Mouse (Mus musculus) kidney, postnatal 0 days (tissue): ENCODE measurements around the gene Ccdc127. TPM values are rescaled to one million over a fixed set of nuclear protein-coding genes. Genes with fewer than 3 reads are reported as not detected.

ENCODE experiments used
- ATAC-seq: fragments of 200-750 bp; cut with Nextera tagmentation; replicated peaks from 2 replicates; pipeline ENCODE4 v1.8.0; 2017; ENCODE audit warnings: low read depth, moderate number of reproducible peaks, moderate TSS enrichment, moderate library complexity; ENCODE audit not compliant: low FRiP score
- DNase-seq: peaks from one replicate; pipeline ENCODE4 v3.0.0-alpha.2; 2016; ENCODE audit warnings: low spot score
- H3K27ac ChIP-seq: fragments of 300-500 bp; sonication (generic); 2 replicates; pipeline ENCODE4 v1.5.1; 2014; ENCODE audit warnings: mild to moderate bottlenecking
- H3K27me3 ChIP-seq: fragments of 300-500 bp; sonication (generic); 2 replicates; pipeline ENCODE4 v1.6.1; 2014; ENCODE audit warnings: low read length, mixed read lengths; ENCODE audit not compliant: insufficient read depth
- H3K36me3 ChIP-seq: fragments of 300-500 bp; sonication (generic); 2 replicates; pipeline ENCODE4 v1.6.1; 2014; ENCODE audit warnings: low read length, mixed read lengths; ENCODE audit not compliant: insufficient read depth
- H3K4me1 ChIP-seq: fragments of 300-500 bp; sonication (generic); replicated peaks from 2 replicates; pipeline ENCODE4 v1.6.1; 2014; ENCODE audit warnings: antibody characterized with exemption, low read length, mixed read lengths; ENCODE audit not compliant: insufficient read depth
- H3K4me2 ChIP-seq: fragments of 300-500 bp; sonication (generic); 2 replicates; pipeline ENCODE4 v1.6.1; 2014; ENCODE audit warnings: mild to moderate bottlenecking, low read length, moderate library complexity, mixed read lengths
- H3K4me3 ChIP-seq: fragments of 300-500 bp; sonication (generic); replicated peaks from 2 replicates; pipeline ENCODE4 v1.5.1; 2014; ENCODE audit warnings: low read depth, low read length
- H3K9ac ChIP-seq: fragments of 300-500 bp; sonication (generic); 2 replicates; pipeline ENCODE4 v1.6.1; 2014; ENCODE audit warnings: low read depth, low read length
- H3K9me3 ChIP-seq: fragments of 300-500 bp; sonication (generic); replicated peaks from 2 replicates; pipeline ENCODE4 v1.6.1; 2016; ENCODE audit warnings: low read length, inconsistent platforms, mixed read lengths
- CTCF ChIP-seq: IDR thresholded peaks from 2 replicates; pipeline ENCODE4 v1.5.1; 2016; ENCODE audit warnings: antibody characterized with exemption, low read depth, mild to moderate bottlenecking, moderate library complexity
- WGBS: fragments of 180-500 bp; shearing (Covaris S2); extraction: QIAGEN DNeasy Blood & Tissue Kit; methylation state at CpG from one replicate; pipeline ENCODE4 v1.1.7; 2014; 5-methylcytosine and 5-hydroxymethylcytosine counted together
- polyA plus RNA-seq: library from polyadenylated mRNA; unstranded; fragments of >200 nt; fragmentation: Nextera tagmentation; extraction: Ambion mirVana; gene quantifications from 2 replicates; pipeline ENCODE4 v1.2.1, GENCODE M21; 2015

Ccdc127 gene
- 42.7 and 44.1 TPM in 2 replicates for polyA plus RNA-seq

DNA sequence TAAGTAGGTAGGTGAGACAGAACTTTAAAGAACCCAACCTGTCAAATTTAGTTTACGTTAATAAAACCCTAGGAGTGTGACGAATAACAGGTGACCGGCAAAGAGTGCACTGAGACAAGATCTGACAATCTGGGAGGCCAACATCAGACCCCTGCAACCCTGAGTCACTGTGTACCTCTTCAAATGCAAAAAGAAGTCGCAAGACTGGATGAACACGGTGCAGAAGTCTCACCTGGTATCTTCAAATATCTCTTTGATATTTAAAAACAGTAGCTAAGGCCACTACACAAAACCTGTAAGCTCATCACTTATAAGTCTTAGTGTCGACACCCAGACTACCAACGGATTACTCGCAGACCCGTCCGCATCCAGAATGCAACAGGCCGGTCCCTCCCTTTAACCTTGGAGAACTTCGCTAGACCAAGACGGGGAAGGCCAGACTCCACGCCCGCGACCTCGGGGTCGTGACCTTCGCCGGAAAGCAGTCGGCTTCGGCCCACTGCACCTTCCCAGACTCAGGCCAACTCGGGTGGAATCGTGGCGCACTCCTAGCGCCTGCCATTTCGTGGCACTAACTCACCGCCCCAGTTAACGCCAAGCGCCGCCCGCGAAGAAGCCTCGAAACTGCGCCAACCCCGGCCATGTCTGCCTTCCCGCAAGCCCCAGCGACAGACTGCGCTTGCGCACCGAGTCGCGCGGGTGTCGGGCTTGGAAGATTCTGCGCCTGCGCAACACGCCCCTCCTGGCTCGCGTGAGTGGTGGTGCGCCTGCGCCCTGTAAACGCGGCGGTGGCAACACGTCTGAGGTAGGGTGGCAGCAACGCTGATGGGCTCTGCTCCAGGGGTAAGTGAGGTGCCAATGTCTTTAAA is at the start of gene Ccdc127, which contains the start of gene Sdha:
Gene Ccdc127 (plus strand): TSS at position 744 of the 869 bp plus-strand sequence.
Gene Sdha (minus strand): TSS at position 715 of the 869 bp plus-strand sequence.
- Histone ChIP-seq H3K4me1 (peaks cover 8% of the 10 kb centered on the region), H3K9ac (peak within 1 kb of the TSS; percentile 90), H3K36me3 (0 out of 2 replicates have a peak, but pooled peaks cover 12% of the 10 kb centered on the region), H3K27me3 (no peaks in the 10 kb centered on the region), H3K4me2 (peak within 1 kb of the TSS; percentile 62), H3K9me3 (no peaks in the 10 kb centered on the region), H3K27ac (peak within 1 kb of the TSS; percentile 93), H3K4me3 (peak within 1 kb of the TSS; percentile 75)
- peak; percentile 21; the same call in 1 of the 2 replicates for TF ChIP-seq CTCF
- under 1% methylated on average over 57 of the region's 57 CpGs for WGBS
- DNase-seq (peak; percentile 97), ATAC-seq (peak; percentile 98)

DNA sequence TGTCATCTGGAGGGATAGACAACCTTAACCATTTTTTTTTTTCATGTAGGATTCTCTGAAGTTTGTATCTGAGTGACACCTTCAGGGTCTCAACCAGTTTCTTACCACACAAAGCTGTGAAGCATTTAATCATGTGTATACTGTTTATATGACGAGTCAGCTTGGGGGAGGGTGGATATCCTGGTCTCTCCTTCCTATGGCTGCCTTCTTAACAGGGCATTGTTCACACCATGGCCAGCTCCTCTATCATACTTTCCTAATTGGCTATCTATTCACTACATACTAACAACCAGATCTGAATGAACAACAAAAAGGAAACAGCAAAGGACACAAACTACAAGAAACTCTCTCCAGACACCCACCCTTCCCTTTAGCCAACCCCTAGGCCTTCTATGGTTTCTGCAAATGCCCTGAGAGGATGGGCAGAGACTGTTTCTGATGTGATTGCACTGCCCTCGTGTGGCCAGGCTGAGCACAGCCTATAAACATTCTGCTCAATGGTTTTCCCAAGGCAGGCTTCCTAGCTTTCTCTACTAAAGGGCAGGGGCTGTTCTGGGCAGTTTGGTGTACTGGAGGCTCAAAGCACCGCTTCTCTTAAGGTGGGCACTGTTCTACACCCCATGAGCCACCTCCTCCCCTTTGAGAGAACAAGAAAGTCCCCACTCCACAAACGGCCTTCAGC is 49.0 kb upstream of the Ccdc127 start:
- peak; percentile 97 for TF ChIP-seq CTCF
- Histone ChIP-seq H3K27ac (no peak overlapping the region), H3K4me3 (no peak overlapping the region), H3K27me3 (no peaks in the 10 kb centered on the region), H3K4me2 (no peak overlapping the region), H3K4me1 (no peaks in the 10 kb centered on the region), H3K9me3 (no peaks in the 10 kb centered on the region), H3K36me3 (peaks cover 29% of the 10 kb centered on the region), H3K9ac (no peak overlapping the region)
- 42% methylated on average over 4 of the region's 4 CpGs for WGBS
- ATAC-seq (peak; percentile 73), DNase-seq (peak; percentile 87)

DNA sequence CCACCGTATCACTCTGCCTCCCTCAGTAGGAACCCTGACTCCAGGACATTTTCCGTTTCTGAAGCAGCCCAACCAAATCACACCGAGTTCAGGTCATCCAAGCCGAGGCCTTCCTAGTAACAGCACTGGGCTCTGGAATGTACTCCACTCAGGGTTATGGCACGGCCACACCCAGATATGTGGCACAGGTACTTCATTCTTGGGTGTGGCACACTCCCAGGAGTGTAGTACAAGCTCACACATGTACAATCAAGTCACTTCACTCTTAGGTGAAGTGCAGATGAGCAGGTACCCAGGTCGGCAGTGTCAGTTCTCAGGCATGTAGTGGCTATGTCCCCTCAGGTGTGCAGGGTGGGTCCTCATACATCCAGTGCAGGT is 48.5 kb upstream of the Ccdc127 start:
- no peaks in the 10 kb centered on the region for H3K9me3 ChIP-seq
- 67% methylated on average over 6 of the region's 6 CpGs for WGBS
- no peaks in the 10 kb centered on the region for H3K27me3 ChIP-seq
- TF ChIP-seq CTCF: no peak
- H3K4me3 ChIP-seq: no peak overlapping the region
- H3K9ac ChIP-seq: no peak overlapping the region
- ATAC-seq (0 out of 2 replicates have a peak, but pooled peaks have one; percentile 40), DNase-seq (no peak)
- H3K4me1 ChIP-seq: no peaks in the 10 kb centered on the region
- H3K4me2 ChIP-seq: no peak overlapping the region
- H3K36me3 ChIP-seq: peaks cover 34% of the 10 kb centered on the region
- no peak overlapping the region for H3K27ac ChIP-seq

DNA sequence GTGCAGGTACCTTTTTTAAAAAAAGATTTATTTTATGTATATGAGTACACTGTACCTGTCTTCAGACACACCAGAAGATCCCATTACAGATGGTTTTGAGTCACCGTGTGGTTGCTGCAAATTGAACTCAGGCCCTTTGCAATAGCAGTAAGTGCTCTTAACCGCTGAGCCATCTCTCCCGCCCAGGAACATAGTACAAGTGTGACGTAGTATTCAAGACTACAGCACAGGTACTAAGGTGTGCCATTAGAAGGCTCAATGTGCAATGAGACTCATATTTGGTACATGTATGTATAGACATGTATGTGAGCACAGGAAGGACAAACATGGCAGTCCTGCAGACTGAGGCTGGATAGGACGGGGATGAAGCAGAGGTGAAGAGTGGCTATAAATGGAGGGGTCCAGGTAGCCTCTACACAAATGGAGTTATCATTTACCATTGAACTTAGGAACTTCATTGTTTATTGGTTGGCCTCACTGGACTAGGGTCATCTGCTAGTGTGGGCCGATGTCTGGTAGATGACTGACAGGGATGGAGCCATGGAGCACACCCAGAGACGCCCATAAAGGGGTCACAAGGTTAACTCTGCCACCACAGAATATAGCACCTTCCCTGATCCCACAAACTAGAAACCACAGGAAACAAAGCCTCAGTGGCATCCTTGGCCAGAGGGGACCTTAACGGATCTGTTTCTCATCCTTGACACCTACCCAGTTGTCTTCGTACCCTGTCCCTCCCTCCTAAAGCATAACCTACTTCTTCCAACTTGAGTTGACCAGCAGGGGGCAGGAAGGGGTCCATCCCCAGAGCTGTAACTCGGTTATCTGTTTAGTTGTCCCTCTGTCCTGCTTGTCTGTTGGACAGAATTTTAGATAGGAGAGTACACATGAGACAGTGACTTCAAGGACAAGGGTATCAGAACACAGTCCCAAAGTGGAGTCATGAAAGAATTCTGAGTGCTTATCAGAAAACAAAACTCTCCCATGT is 47.8 kb upstream of the Ccdc127 start:
- H3K9me3 ChIP-seq: no peaks in the 10 kb centered on the region
- ATAC-seq (no peak), DNase-seq (no peak)
- H3K4me2 ChIP-seq: no peak overlapping the region
- 82% methylated on average over 10 of the region's 10 CpGs for WGBS
- H3K27ac ChIP-seq: no peak overlapping the region
- H3K4me3 ChIP-seq: no peak overlapping the region
- no peaks in the 10 kb centered on the region for H3K4me1 ChIP-seq
- no peak overlapping the region for H3K9ac ChIP-seq
- peak; percentile 49; the same call in 1 of the 2 replicates for TF ChIP-seq CTCF
- no peaks in the 10 kb centered on the region for H3K27me3 ChIP-seq
- H3K36me3 ChIP-seq: peaks cover 36% of the 10 kb centered on the region

DNA sequence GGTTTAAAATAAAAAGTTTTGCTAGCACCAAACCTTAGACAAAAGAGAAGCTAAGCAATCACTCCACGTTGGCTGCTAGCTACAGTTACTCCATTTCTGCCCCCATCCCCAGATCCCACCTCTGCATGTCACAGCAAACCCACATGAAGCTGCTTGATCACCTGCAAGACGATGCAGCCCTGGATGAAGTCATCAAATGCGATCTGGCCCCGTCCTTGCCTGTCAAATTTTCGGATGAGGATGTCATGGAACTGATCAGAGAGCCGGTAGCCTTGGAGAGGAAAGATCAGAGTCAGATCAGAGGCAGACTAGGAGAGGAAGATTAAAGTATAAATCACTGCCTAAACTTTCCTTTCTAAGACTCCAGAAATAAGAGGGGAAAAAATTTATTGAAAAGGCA is 44.7 kb upstream of the Ccdc127 start:
- WGBS: 90% methylated on average over 6 of the region's 6 CpGs
- no peaks in the 10 kb centered on the region for H3K27me3 ChIP-seq
- no peak overlapping the region for H3K4me3 ChIP-seq
- TF ChIP-seq CTCF: no peak
- H3K4me1 ChIP-seq: no peaks in the 10 kb centered on the region
- H3K9me3 ChIP-seq: no peaks in the 10 kb centered on the region
- no peak overlapping the region for H3K4me2 ChIP-seq
- peaks cover 45% of the 10 kb centered on the region for H3K36me3 ChIP-seq
- no peak overlapping the region for H3K9ac ChIP-seq
- no peak for DNase-seq
- H3K27ac ChIP-seq: no peak overlapping the region
- no peak for ATAC-seq
